In the genomic region with DNA sequence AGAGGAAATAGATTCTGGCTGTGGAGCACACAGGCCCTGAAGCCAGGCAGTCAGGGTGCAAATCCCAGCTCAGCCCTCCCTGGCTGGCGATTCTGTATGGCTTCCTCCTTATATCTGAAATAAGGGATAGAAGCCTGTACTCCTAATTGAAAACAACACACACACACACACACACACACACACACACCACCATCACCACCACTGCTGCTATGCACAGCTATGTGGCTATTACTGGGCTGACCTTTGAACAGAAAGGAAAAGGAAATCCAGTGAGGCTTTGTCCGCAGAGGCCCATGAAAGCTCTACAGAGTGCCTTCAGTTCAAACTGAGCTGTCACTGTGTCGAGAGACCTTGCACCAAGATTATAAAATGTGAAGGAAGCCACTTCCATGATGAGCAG, we compare ENCODE assay signal across 9 mouse cellular contexts.
DNase-seq lines count a peak whose midpoint lies in the region; ATAC-seq and TF ChIP-seq lines count a peak whose summit lies in the region.
"Had no signal": no experiment of that assay in that cellular context is flagged by ENCODE, and none has a peak within 500 bp of the region (broad histone marks: within the 10 kb centered on the region; RNA-seq: fewer than 3 reads in every experiment).

No protein-coding gene starts in this region.

- no peak for ATAC-seq in heart, embryonic 16.5 days (replicated peaks; ENCODE audit: extremely low read depth, insufficient read depth, low FRiP score)
- no peak for ATAC-seq in embryonic facial prominence, embryonic 13.5 days (ENCODE audit: insufficient number of reproducible peaks, insufficient read depth, low FRiP score, low TSS enrichment, low read depth)
- ATAC-seq in intestine, postnatal 0 days = peak; percentile 46
- ATAC-seq in midbrain, embryonic 13.5 days = no peak

- TF ChIP-seq CTCF in intestine, postnatal 0 days (IDR thresholded peaks at IDR 0.05; ENCODE audit: low read depth) = no peak

- no peak for DNase-seq in heart, postnatal 36 days
- no peak for DNase-seq in natural killer cell, adult 2 months (ENCODE audit: low spot score in 2 of 2)
- no peak for DNase-seq in frontal cortex, postnatal 36 days (ENCODE audit: low spot score in 2 of 2)
- no peak for DNase-seq in layer of hippocampus, postnatal 36 days

- H3K9ac ChIP-seq in heart, embryonic 16.5 days (ENCODE audit: low read length) = peak overlapping the region; percentile 34; the same call in 1 of the 2 replicates
- 0 out of 2 replicates have a peak overlapping the region, but pooled peaks have one; percentile 27 for H3K9ac ChIP-seq in embryonic facial prominence, embryonic 13.5 days
- no peak overlapping the region for H3K9ac ChIP-seq in intestine, postnatal 0 days (ENCODE audit: low read depth, low read length)
- no peak overlapping the region for H3K9ac ChIP-seq in midbrain, embryonic 13.5 days (replicated peaks)

- H3K4me2 ChIP-seq in heart, embryonic 16.5 days (ENCODE audit: low read depth, low read length) = no peak overlapping the region
- peak overlapping the region; percentile 34; the same call in 1 of the 2 replicates for H3K4me2 ChIP-seq in embryonic facial prominence, embryonic 13.5 days
- H3K4me2 ChIP-seq in intestine, postnatal 0 days (replicated peaks; ENCODE audit: low read depth) = peak overlapping the region; percentile 21; the same call in 1 of the 2 replicates
- H3K4me2 ChIP-seq in midbrain, embryonic 13.5 days (replicated peaks) = peak overlapping the region; percentile 1; the same call in 1 of the 2 replicates

- H3K36me3 ChIP-seq in heart, embryonic 16.5 days (ENCODE audit: control insufficient read depth, insufficient read depth) = no peaks in the 10 kb centered on the region
- no peaks in the 10 kb centered on the region for H3K36me3 ChIP-seq in embryonic facial prominence, embryonic 13.5 days
- no peaks in the 10 kb centered on the region for H3K36me3 ChIP-seq in intestine, postnatal 0 days (ENCODE audit: control insufficient read depth, insufficient read depth)
- H3K36me3 ChIP-seq in midbrain, embryonic 13.5 days = no peaks in the 10 kb centered on the region

- intact Hi-C loops in heart, postnatal 36 days (cut with DNase I) = no loop called here

- peaks cover 89% of the 10 kb centered on the region for H3K4me1 ChIP-seq in heart, embryonic 16.5 days (ENCODE audit: control insufficient read depth, insufficient read depth, low read length)
- peaks cover 76% of the 10 kb centered on the region for H3K4me1 ChIP-seq in embryonic facial prominence, embryonic 13.5 days
- peaks cover 28% of the 10 kb centered on the region for H3K4me1 ChIP-seq in intestine, postnatal 0 days (replicated peaks; ENCODE audit: control insufficient read depth, insufficient read depth, low read length)
- peaks cover 82% of the 10 kb centered on the region for H3K4me1 ChIP-seq in midbrain, embryonic 13.5 days (replicated peaks)

- H3K9me3 ChIP-seq in heart, embryonic 16.5 days (replicated peaks; ENCODE audit: control insufficient read depth, low read length) = no peaks in the 10 kb centered on the region
- no peaks in the 10 kb centered on the region for H3K9me3 ChIP-seq in embryonic facial prominence, embryonic 13.5 days
- no peaks in the 10 kb centered on the region for H3K9me3 ChIP-seq in intestine, postnatal 0 days (ENCODE audit: control insufficient read depth)
- H3K9me3 ChIP-seq in midbrain, embryonic 13.5 days = no peaks in the 10 kb centered on the region
- H3K9me3 ChIP-seq: megakaryocyte, embryonic 14.5 days had no signal

- 57% methylated on average over 3 of the region's 3 CpGs for WGBS in heart, embryonic 16.5 days
- 59% methylated on average over 3 of the region's 3 CpGs for WGBS in embryonic facial prominence, embryonic 13.5 days
- WGBS in intestine, postnatal 0 days = 31% methylated on average over 3 of the region's 3 CpGs
- 41% methylated on average over 3 of the region's 3 CpGs for WGBS in midbrain, embryonic 13.5 days

- H3K4me3 ChIP-seq in heart, embryonic 16.5 days (ENCODE audit: low read length) = no peak overlapping the region
- no peak overlapping the region for H3K4me3 ChIP-seq in embryonic facial prominence, embryonic 13.5 days
- H3K4me3 ChIP-seq in intestine, postnatal 0 days (ENCODE audit: low read depth, low read length) = no peak overlapping the region
- no peak overlapping the region for H3K4me3 ChIP-seq in midbrain, embryonic 13.5 days (replicated peaks)
- H3K4me3 ChIP-seq: megakaryocyte, embryonic 14.5 days had no signal

- no peaks in the 10 kb centered on the region for H3K27me3 ChIP-seq in heart, embryonic 16.5 days (ENCODE audit: control insufficient read depth, insufficient read depth, low read length)
- H3K27me3 ChIP-seq in embryonic facial prominence, embryonic 13.5 days = no peaks in the 10 kb centered on the region
- H3K27me3 ChIP-seq in intestine, postnatal 0 days (replicated peaks; ENCODE audit: control insufficient read depth, insufficient read depth, low read length) = no peaks in the 10 kb centered on the region
- no peaks in the 10 kb centered on the region for H3K27me3 ChIP-seq in midbrain, embryonic 13.5 days
- H3K27me3 ChIP-seq: megakaryocyte, embryonic 14.5 days had no signal

- H3K27ac ChIP-seq in heart, embryonic 16.5 days (ENCODE audit: low read length) = peak overlapping the region; percentile 38
- H3K27ac ChIP-seq in embryonic facial prominence, embryonic 13.5 days = peak overlapping the region; percentile 72
- H3K27ac ChIP-seq in intestine, postnatal 0 days (ENCODE audit: low read depth, low read length) = peak overlapping the region; percentile 76
- H3K27ac ChIP-seq in midbrain, embryonic 13.5 days = peak overlapping the region; percentile 77

Comparison
In these comparisons a context has a peak if more than half of its experiments do, and no peak if none do; other contexts are left out.
1. H3K9ac ChIP-seq: peak in heart, embryonic 16.5 days (single experiment) and embryonic facial prominence, embryonic 13.5 days (single experiment); none in intestine, postnatal 0 days (single experiment) and midbrain, embryonic 13.5 days (single experiment).
2. Peak in every context shown above with its lines, with median percentiles within 50 percentile points of each other: H3K27ac ChIP-seq.